In the genomic region with DNA sequence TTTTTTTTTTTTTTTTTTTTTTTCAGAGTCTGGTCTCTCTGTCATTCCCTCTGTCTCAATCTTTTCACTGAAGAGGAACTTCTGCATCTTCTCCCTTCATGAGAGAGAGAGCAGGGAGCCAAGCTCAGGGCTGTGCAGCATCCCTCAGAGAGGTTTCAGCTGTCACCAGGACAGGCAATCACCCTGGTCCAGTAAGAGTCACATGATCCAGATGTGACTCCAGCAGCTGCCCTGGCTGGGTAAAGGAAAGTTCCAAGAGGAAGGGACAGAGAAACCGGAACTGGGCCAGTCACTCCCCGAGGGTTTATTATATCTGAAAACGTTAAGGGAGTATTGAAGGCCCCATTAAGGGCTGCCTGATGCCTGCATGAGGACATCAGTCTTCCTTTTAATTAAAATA, we compare ENCODE assay signal across 21 mouse cellular contexts. TPM values are rescaled to one million over a fixed set of nuclear protein-coding genes. Genes with fewer than 3 reads are reported as not detected.
DNase-seq lines count a peak whose midpoint lies in the region; ATAC-seq and TF ChIP-seq lines count a peak whose summit lies in the region.
"Had no signal": no experiment of that assay in that cellular context is flagged by ENCODE, and none has a peak within 500 bp of the region (broad histone marks: within the 10 kb centered on the region; RNA-seq: fewer than 3 reads in every experiment).

No protein-coding gene starts in this region.

- TF ChIP-seq EP300 in heart, adult 2 months (IDR thresholded peaks at IDR 0.05; ENCODE audit: insufficient read depth, low read depth, low read length) = no peak

- H3K27me3 ChIP-seq in heart, adult 2 months (ENCODE audit: control insufficient read depth, insufficient read depth, low read length) = no peaks in the 10 kb centered on the region
- no peaks in the 10 kb centered on the region for H3K27me3 ChIP-seq in heart, embryonic 12.5 days (replicated peaks)
- no peaks in the 10 kb centered on the region for H3K27me3 ChIP-seq in kidney, embryonic 16.5 days (ENCODE audit: insufficient read depth, low read length)
- no peaks in the 10 kb centered on the region for H3K27me3 ChIP-seq in liver, embryonic 12.5 days (replicated peaks)
- H3K27me3 ChIP-seq: embryonic facial prominence, embryonic 12.5 days; limb, embryonic 15.5 days; neural tube, embryonic 13.5 days had no signal

- H3K4me3 ChIP-seq in heart, adult 2 months = no peak overlapping the region
- no peak overlapping the region for H3K4me3 ChIP-seq in heart, embryonic 12.5 days
- no peak overlapping the region for H3K4me3 ChIP-seq in kidney, embryonic 16.5 days (ENCODE audit: low read length)
- H3K4me3 ChIP-seq in liver, embryonic 12.5 days = no peak overlapping the region
- H3K4me3 ChIP-seq: embryonic facial prominence, embryonic 12.5 days; limb, embryonic 15.5 days; neural tube, embryonic 13.5 days had no signal

- intact Hi-C loops in heart, adult 2 months (cut with DNase I) = no loop called here

- no peak for ATAC-seq in heart, embryonic 12.5 days (ENCODE audit: insufficient number of reproducible peaks, low FRiP score)
- peak; percentile 39; the same call in 1 of the 2 replicates for ATAC-seq in kidney, embryonic 16.5 days (ENCODE audit: low FRiP score, low TSS enrichment)
- no peak for ATAC-seq in liver, embryonic 12.5 days
- ATAC-seq: hindbrain, postnatal 0 days had no signal

- H3K36me3 ChIP-seq in heart, adult 2 months (ENCODE audit: control insufficient read depth, insufficient read depth, low read length) = no peaks in the 10 kb centered on the region
- no peaks in the 10 kb centered on the region for H3K36me3 ChIP-seq in heart, embryonic 12.5 days
- no peaks in the 10 kb centered on the region for H3K36me3 ChIP-seq in kidney, embryonic 16.5 days (ENCODE audit: insufficient read depth, low read length)
- no peaks in the 10 kb centered on the region for H3K36me3 ChIP-seq in liver, embryonic 12.5 days
- H3K36me3 ChIP-seq: embryonic facial prominence, embryonic 12.5 days; G1E; limb, embryonic 15.5 days; neural tube, embryonic 13.5 days had no signal

- H3K4me2 ChIP-seq in heart, embryonic 12.5 days = no peak overlapping the region
- H3K4me2 ChIP-seq in kidney, embryonic 16.5 days (replicated peaks; ENCODE audit: low read depth, low read length) = no peak overlapping the region
- no peak overlapping the region for H3K4me2 ChIP-seq in liver, embryonic 12.5 days
- H3K4me2 ChIP-seq: embryonic facial prominence, embryonic 12.5 days; limb, embryonic 15.5 days; neural tube, embryonic 13.5 days had no signal

- no peak for TF ChIP-seq POLR2A in heart, adult 2 months (IDR thresholded peaks at IDR 0.05; ENCODE audit: insufficient read depth, low read depth, low read length)

- no peaks in the 10 kb centered on the region for H3K4me1 ChIP-seq in heart, adult 2 months (ENCODE audit: control insufficient read depth, insufficient read depth, low read length)
- H3K4me1 ChIP-seq in heart, embryonic 12.5 days (replicated peaks) = no peaks in the 10 kb centered on the region
- H3K4me1 ChIP-seq in kidney, embryonic 16.5 days (ENCODE audit: insufficient read depth, low read length) = no peaks in the 10 kb centered on the region
- no peaks in the 10 kb centered on the region for H3K4me1 ChIP-seq in liver, embryonic 12.5 days
- H3K4me1 ChIP-seq: embryonic facial prominence, embryonic 12.5 days; limb, embryonic 15.5 days had no signal

- no peaks in the 10 kb centered on the region for H3K79me2 ChIP-seq in heart, adult 2 months (replicated peaks; ENCODE audit: control insufficient read depth, insufficient read depth, low read length)

- 30% methylated on average over 3 of the region's 3 CpGs for WGBS in heart, adult 2 months
- 38% methylated on average over 3 of the region's 3 CpGs for WGBS in heart, embryonic 12.5 days
- WGBS in kidney, embryonic 16.5 days = 17% methylated on average over 3 of the region's 3 CpGs
- WGBS in liver, embryonic 12.5 days (ENCODE audit: insufficient replicate concordance) = 44% methylated on average over 3 of the region's 3 CpGs

- no peak overlapping the region for H3K27ac ChIP-seq in heart, adult 2 months
- H3K27ac ChIP-seq in heart, embryonic 12.5 days (ENCODE audit: poor library complexity, severe bottlenecking) = no peak overlapping the region
- no peak overlapping the region for H3K27ac ChIP-seq in kidney, embryonic 16.5 days (ENCODE audit: low read length)
- H3K27ac ChIP-seq in liver, embryonic 12.5 days = no peak overlapping the region
- H3K27ac ChIP-seq: embryonic facial prominence, embryonic 12.5 days; hindbrain, postnatal 0 days; limb, embryonic 15.5 days; neural tube, embryonic 13.5 days had no signal

- H3K9ac ChIP-seq in heart, adult 2 months (ENCODE audit: low read depth, low read length) = no peak overlapping the region
- no peak overlapping the region for H3K9ac ChIP-seq in heart, embryonic 12.5 days
- no peak overlapping the region for H3K9ac ChIP-seq in kidney, embryonic 16.5 days (replicated peaks; ENCODE audit: low read length)
- no peak overlapping the region for H3K9ac ChIP-seq in liver, embryonic 12.5 days
- H3K9ac ChIP-seq: embryonic facial prominence, embryonic 12.5 days; limb, embryonic 15.5 days; neural tube, embryonic 13.5 days had no signal

- no peaks in the 10 kb centered on the region for H3K9me3 ChIP-seq in heart, embryonic 12.5 days (replicated peaks)
- 0 out of 2 replicates have a peak, but pooled peaks cover 4% of the 10 kb centered on the region for H3K9me3 ChIP-seq in kidney, embryonic 16.5 days (ENCODE audit: low read length)
- H3K9me3 ChIP-seq in liver, embryonic 12.5 days (replicated peaks) = no peaks in the 10 kb centered on the region
- H3K9me3 ChIP-seq: embryonic facial prominence, embryonic 12.5 days; G1E; limb, embryonic 15.5 days; neural tube, embryonic 13.5 days had no signal

- no peak for TF ChIP-seq CTCF in heart, adult 2 months (IDR thresholded peaks at IDR 0.05)

- peak; percentile 51 to 66 for DNase-seq in heart, adult 2 months
- DNase-seq in 3T3-L1 (ENCODE audit: low read depth, low spot score) = peak; percentile 3
- DNase-seq in heart, adult 8-10 months (ENCODE audit: low spot score) = peak; percentile 48
- DNase-seq in frontal cortex, postnatal 14 days (ENCODE audit: low spot score in 2 of 2) = no peak
- DNase-seq: adrenal gland, adult 8-10 months; cerebellum, adult 11-12 months; retina, postnatal 1 day; thymus, adult 18-20 months had no signal

RNA-seq across cellular contexts. Expression of a gene that starts 25.8 kb away (rescaled TPM):
- 1 to 10 TPM; 5.1 to 8.2 TPM for total RNA-seq in heart, adult 2 months (2021)
- 6.0 and 9.3 TPM in 2 replicates for polyA plus RNA-seq in heart, adult 2 months (2012; rRNA removed)
- polyA plus RNA-seq in heart, embryonic 12.5 days (2016; fragmentation: Nextera tagmentation; extraction: Ambion mirVana) = 5.8 and 6.1 TPM in 2 replicates
- total RNA-seq in heart, adult 8-10 months (2022) = 10 to 100 TPM in 2 of 4 experiments, 1 to 10 TPM in 2; 7.4 to 11.0 (median 9.2) TPM
- polyA plus RNA-seq in kidney, embryonic 16.5 days (2015; fragmentation: Nextera tagmentation; extraction: Ambion mirVana) = 6.6 and 7.0 TPM in 2 replicates
- 2.2 and 2.9 TPM in 2 replicates for polyA plus RNA-seq in liver, embryonic 12.5 days (2016; fragmentation: Nextera tagmentation; extraction: Ambion mirVana)
- polyA plus RNA-seq: G1E had no signal

RNA-seq across cellular contexts. Expression of a gene that starts 49.0 kb away (rescaled TPM):
- under 1 TPM; 0.44 to 0.68 TPM for total RNA-seq in heart, adult 2 months (2021)
- polyA plus RNA-seq in heart, adult 2 months (2012; rRNA removed) = 0.35 TPM in 1 of 2 replicates, not detected in the other
- polyA plus RNA-seq in heart, embryonic 12.5 days (2016; fragmentation: Nextera tagmentation; extraction: Ambion mirVana) = not detected in 2 replicates
- total RNA-seq in heart, adult 8-10 months (2022) = under 1 TPM in 2 of 4 experiments, not detected in 2; 0.49 to 0.75 TPM
- 4.1 and 6.0 TPM in 2 replicates for polyA plus RNA-seq in kidney, embryonic 16.5 days (2015; fragmentation: Nextera tagmentation; extraction: Ambion mirVana)
- 0.29 TPM in 1 of 2 replicates, not detected in the other for polyA plus RNA-seq in liver, embryonic 12.5 days (2016; fragmentation: Nextera tagmentation; extraction: Ambion mirVana)
- total RNA-seq: adrenal gland, adult 8-10 months; common myeloid progenitor, adult 5-6 weeks; hindbrain, postnatal 0 days; layer of hippocampus, adult 18-20 months; left cerebral cortex, adult 8-10 months; megakaryocyte-erythroid progenitor cell, adult 5-6 weeks had no signal
- polyA plus RNA-seq: embryonic facial prominence, embryonic 12.5 days; G1E; heart, embryonic 14.5 days; hindbrain, postnatal 0 days; limb, embryonic 15.5 days; neural tube, embryonic 13.5 days had no signal

Comparison
In these comparisons a context has a peak if more than half of its experiments do, and no peak if none do; other contexts are left out.
1. DNase-seq: peak in heart, adult 2 months (2 of 2), 3T3-L1 (single experiment) and heart, adult 8-10 months (single experiment); none in frontal cortex, postnatal 14 days (0 of 2).